Mouse (Mus musculus) adipocyte (in vitro differentiated cells): ENCODE measurements around the gene Tmem30b.
A peak's percentile ranks its signal among the peaks of the same experiment; 100 is the strongest.
"Not testable (repeated sequence)": the region's sequence is repeated elsewhere in the genome, so short reads cannot be mapped to it uniquely, and the experiment has no call there.

Experiments
- DNase-seq: peaks from one replicate; pipeline ENCODE4 v3.0.0-alpha.2; 2016; ENCODE audit warnings: low spot score

The Tmem30b gene

DNA sequence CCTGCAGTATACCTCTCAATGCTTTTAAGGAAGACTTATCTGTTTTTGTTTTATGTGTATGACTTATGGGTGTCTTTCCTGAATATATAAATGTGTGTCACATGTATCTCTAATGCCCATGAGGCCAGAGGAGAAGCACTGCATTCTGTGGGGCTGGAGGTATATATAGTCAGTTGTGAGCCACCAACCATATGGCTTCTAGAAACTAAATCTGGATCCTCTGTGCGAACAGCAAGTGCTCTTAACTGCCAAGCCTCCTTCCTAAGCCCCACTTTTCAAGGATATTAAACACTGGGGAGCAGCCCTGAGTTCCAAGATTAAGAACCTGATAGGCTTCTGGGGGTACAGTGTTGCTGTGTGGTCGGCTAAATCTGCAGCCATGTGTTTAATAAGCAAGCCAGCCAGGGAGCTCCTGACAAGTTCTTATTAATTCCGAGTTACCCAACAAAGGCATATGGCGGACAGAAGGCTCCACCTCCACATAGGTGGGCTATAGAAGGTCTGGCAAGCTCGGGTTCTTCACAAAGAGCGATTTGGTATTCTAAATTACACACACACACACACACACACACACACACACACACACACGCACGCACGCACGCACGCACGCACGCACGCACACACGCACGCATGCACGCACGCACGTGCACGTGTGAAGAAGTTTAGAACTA lies 12.5 kb upstream of the Tmem30b start:
- no peak for DNase-seq

DNA sequence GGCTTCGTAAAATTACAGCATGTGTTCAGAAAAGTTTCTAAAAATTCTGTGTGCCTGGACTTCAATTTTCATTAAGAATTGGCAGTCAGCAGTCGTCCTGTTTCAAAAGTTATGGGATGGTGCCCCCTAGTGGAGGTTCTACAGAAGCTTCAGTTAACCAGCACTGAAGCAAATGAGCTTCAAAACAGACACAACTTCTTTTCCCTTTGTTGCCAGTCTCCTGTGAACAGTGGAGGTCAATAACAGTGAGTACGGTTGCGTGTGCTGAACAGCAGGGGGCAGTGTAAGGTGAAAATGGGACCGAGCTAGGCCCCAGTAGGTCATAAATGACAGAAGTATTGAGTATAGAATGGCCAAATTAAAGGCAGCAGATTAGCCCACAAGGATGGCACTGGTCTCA lies 8.0 kb upstream of the Tmem30b start:
- peak; percentile 90 for DNase-seq

DNA sequence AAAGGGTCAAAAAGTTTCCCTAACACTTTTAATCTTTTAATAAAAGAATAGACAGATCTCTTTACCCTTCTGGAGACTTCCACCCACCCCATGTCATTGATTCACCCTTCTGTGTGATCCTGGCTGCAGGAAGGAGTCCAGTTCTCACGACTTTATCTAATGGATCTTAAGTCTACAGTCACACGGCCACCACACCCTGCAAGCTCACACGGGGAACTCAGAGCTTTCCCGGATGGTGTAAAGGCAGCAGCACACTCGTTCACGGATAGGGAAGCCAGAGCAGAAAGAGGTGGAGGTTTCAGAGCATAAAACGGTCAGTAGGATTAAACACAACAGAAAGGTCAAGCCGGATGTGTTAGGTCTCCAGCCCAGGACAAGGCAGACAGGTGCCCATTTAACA lies 2.1 kb upstream of the Tmem30b start:
- no peak for DNase-seq

DNA sequence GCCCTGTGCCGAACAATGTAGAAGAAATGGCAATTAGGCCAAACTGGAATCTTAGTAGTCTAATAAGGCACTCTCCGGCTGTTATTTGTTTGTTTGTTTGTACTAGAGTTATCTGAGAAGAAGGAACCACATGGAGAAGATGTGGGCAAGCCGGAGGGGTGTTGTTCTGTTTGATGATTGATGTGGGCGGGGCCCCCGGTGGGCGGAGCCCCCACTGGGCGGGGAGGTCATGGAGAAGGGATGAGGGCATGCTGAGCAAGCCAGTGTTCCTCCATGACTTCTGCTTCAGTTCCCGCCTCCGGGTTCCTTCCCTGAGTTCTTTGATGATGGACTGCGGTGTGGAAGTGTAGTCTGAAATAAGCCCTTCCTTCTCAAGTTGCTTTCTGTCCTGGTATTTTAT lies 1.5 kb upstream of the Tmem30b start:
- no peak for DNase-seq

DNA sequence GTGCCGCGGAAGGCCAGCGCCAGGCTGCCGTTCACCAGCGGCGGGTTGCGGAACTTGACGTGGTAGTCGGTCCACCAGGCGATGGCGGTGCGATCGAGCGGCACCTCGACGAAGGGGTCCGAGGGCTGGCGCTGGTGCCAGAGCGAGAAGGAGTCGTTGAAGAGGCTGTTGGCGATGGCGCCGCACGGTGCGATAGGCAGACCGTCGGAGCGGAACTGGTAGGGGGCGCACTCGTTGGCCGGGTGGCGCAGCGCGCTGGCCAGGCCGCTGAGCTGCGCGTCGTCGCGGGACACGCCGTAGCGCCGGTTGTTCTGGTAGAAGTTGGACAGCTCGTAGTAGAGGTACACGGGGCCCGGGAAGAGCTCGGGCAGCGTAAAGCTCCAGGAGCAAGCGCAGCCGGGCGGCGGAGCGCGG lies 513 bp downstream of the Tmem30b start:
- DNase-seq, result no peak

DNA sequence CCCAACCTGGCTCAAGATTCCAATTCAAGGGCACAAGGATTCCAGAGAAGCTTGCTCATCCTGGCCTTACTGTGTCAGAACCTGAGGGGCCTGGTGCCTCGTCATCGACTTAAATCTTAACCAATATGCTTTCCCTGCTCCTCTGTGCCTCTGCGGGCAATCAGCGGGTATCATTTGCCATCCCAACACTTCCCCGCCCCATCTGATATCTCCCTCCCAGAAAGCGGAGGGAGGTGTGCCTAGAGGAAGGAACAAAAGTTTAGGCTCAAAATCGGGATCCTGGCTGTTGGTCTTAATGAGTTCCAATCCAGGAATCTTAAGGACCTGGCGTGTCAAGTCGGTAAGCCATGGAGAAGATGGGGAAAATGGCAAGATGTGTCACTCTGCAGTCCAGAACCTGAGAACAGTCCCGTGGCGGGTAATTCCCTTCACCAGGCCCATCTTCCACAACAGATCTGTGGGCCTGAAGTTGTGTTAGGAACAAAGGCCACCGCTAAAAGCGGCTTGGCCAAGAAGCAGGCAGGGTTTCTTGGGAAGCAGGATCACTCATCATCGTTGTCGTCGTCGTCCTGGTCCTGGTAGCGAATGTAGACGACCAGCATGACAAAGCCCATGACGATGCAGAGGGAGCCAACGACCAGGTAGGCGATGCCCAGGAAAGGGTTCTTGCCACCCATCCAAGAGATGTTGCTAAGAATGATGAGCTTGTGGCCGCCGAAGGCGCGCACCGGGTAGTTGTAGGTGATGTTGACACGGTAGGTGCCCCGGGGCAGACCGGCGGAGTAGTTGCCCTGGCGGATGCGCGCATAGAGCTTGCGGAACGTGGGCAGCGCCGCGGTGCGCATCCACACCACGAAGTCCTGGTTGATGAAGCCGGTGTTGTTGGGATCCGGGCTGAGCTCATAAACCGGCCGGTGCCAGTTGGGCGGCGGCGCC lies 1.2 kb downstream of the Tmem30b start:
- no peak for DNase-seq

DNA sequence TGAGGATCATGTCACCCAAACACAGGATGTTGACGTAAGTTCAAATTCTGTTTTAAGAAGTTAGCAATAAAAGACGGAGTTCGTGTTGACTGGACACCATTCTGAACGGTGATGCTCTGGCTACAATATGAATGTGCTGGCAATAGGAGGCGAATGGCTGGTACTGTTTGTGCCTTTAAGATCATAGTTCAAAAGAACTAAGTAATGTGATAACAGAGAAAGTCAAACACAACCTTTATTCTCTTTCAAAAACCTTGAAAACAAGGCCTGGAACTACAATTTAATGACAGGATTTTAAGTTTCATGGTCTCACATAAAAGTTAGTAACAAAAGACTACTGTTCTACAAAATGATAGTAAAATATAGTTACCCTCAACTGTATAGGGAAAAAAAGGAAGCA lies 3.0 kb downstream of the Tmem30b start:
- no peak for DNase-seq

DNA sequence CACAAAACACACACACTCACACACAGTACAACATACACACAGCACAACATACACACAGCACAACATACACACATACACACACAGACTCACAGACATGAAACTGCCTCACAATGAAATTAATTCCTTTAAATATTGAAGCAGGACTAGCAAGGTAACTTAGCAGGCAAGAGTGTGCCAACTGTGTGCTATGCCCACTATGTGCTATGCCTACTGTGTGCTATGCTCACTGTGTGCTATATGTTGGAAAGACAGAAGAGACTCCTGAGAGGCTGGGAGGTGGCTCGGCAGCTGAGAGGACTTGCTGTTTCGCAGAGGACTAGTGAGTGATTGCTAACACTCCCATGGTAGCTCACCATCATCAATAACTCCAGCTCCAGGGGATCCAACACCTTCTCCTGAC lies 5.8 kb downstream of the Tmem30b start:
- DNase-seq, result no peak

DNA sequence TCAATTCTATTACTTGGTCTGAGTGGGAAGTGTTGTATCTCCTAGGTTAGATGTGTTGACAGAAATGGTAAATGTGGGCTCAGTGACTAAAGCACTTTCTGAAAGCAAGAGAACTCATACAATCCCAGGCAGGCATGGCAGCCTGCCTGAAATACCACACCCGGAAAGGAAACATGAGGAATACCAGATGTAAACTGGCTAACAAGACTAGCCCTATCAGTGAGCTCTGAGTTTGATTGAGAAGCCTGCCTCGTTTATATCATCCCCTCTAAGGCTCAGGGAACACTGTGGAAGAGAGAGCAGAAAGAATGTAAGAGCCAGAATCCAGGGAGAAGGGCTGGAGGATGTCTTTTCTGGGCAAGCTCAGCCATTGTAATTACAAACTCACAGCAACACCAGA lies 7.0 kb downstream of the Tmem30b start:
- peak; percentile 22 for DNase-seq

DNA sequence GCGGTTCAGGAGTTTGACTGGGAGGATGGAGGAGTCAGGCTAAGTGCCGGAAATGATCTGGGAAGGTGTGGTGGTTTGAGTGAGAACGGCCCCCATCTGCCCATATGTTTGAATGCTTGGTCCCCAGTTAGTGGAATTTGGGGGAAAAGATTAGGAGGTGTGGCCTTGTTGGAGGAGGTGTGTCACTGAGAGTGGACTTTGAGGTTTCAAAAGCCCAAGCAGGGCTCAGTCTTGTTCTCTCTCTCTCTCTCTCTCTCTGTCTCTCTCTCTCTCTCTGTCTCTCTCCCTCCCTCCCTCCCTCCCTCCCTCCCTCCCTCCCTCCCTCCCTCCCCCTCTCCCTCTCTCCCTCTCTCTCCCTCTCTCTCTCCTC lies 8.1 kb downstream of the Tmem30b start:
- not testable (repeated sequence) for DNase-seq

DNA sequence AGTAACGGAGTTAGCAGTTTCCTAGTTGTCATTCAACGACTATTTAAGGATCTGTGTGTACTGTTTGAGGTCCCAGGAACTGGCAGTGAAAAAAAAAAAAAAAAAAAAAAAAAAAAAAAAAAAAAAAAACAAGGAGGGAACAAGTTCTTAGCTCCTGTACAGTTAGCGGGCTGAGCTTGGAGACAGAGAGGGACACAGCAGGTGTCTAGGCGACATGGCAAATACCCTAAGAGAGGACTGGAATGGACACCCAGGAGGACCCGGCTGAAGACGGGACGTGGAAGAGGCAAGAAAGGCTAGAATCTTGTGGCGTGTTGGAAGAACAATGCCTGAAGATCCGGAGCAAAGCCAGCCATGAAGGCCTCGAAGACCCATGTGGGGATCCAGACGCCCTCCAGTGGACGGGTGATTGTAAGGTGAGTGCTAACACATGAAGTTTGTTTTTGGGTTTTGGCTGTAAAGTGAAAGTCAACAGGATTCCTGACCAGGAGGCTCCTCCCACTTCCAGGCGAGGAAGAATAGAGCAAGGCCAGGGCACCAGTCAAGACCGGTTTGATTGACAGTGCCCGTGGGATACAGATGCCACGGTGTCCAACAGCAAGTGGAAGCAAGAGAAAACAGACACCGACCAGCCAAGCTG lies 8.6 kb downstream of the Tmem30b start:
- DNase-seq, result no peak

DNA sequence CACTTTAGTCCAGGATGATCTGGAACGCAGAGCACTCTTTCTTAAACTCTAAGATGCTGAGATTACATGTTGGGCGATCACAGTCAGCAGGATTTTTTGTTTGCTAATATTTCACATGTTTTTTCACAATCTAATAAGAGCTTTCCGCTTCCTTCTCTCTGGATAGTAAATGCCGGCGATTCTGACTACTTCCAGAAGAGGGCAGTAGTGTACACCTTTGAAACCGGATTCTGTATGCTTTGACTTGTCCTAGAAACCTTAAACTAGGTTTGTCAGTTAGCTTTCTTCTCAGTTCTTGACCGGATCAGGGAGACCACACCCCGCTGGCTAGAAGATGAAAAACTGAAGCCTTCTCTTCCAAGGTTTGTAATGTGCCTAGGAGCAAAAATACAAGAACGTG lies 11.6 kb downstream of the Tmem30b start:
- peak; percentile 78 for DNase-seq

DNA sequence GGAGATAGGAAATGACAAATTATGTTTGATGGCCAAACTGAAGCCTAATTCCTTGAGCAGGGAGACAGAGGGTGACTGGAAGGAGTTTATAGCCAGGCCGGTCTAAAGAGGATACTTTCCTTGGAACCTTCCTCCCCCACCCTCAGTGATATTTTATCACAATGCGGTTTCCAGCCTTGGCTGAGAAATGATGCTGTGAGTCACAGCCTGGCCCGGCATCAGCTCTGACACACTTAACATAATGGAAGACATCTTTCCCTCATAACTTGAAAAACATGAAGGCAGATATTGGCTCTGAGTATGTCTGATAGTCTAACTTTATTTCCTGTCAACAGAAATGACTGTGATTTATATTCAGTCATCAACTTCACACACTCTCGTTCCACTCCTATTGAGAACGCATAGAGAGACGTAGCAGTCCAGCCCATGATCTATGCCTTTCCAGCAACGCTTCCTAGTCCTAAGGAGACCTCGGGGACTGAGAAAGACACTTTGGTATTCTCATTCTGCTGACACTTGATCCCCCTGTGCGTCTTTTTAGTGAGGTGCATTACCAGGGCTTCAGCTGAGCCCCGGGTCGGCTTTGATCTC lies 14.2 kb downstream of the Tmem30b start:
- DNase-seq, result peak; percentile 76

DNA sequence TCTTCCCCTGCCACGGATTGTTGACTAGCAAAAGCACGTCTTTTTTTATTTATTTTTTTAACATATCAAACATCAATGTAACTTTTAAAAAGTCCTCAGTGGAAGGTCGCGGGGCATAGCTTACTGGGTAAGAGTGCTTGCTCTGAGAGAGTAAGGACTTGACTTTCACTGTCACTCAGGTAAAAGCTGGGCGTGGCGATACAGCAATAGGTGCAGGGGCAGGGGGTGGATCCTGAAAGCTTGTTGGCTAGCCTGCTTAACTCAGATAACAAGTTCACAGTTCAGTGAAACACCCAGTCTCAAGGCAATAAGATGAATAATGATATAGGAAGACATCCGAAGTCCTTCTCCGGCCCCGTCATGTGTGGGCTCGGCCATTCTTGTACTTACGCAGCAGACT lies 16.6 kb downstream of the Tmem30b start:
- no peak for DNase-seq

DNA sequence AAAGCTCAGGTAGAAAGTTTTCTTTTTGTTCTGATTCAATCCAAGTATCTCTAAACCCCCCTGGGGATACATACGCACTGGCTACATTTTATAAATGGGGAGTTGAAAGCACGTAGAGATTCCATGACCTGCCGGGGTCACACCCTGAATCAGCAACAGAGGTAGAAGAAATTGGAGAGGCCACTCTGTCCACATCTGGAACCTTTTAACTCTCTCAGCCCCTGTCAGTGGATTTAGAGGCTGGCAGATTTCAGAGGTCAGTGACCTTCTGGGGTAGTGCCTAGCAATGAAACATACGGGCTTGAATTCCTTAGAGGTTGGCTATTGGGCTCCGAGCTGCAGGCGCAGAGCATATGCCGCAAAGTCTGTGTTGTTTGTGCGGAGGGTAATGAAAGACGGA lies 17.1 kb downstream of the Tmem30b start:
- no peak for DNase-seq

DNA sequence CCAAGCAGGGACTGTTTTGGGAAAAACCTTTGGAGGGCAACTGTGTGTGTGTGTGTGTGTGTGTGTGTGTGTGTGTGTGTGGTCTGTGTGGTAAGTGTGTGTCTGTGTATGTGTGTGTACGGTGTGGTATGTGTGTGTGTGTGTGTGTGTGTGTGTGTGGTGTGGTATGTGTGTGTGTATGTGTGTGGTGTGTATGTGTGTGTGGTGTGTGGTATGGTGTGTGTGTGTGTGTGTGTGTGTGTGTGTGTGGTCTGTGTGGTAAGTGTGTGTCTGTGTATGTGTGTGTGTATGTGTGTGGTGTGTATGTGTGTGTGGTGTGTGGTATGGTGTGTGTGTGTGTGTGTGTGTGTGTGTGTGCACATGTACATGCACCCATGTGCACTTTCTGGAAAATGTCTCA lies 18.1 kb downstream of the Tmem30b start:
- not testable (repeated sequence) for DNase-seq

DNA sequence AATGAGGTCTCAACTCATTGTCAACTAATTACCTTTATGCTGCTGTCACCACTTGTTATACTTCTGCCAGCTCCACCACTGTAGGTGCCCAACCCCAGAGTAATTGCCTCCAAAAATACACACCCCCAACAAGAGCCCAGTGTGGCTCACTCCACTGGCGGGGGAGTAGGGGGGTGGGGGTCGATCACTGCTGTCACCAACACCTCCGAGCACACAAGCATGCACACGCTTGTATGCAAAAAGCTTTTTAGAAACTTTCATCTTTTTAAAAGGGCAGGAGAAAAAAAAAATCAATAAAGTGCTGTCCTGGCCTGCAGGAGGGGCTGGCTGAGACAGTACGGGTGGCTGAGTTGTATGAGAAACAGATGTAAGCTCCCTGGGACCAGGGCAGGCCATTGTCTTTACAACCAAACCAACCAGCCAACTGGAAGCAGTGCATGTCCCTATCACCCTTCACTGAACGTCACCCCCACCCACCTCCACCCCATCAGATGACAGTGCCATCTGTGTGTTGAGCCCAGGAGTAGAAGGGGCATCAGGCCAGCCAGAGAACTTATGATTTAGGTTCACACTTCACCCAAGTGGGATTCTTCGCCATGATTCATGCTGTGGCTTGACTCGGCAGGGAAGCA lies 20.8 kb downstream of the Tmem30b start:
- DNase-seq, result no peak

DNA sequence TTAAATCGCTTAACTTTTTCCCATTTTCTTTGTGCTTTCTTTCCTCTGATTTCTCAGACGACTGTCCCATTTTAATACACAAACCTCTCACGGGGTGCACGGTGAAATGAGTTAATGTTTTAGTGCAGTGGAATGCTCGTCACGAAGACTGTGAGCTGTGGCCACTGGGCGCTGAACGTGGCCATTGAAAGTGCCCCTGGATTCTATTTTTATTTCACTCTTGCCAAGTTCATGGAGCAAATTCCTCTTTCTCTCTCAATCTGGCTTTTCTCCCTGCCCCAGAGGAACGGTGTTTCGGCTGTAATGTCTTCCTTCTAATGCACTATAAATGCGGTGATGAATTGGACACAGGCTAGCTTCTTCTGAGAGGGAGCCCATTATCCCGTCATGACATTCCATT lies 23.1 kb downstream of the Tmem30b start:
- DNase-seq, result no peak

DNA sequence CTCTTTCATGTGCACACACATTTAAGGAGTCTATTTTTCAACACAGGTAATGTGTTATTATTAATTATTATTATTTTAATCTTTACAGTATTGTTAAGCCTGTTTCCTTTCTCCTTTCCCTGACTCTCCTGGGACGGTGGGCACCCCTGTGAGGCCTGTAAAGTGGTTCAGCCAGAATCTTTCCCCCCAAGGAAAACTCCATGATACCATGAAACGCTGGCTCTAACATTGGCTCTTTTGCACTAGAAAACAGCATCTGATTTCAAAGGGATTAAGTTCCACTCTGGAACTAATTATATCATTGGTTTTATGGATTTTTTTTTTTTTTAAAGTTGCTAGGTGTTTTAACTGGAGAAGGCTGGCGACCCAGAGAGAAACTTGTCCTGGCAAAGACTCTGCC lies 24.2 kb downstream of the Tmem30b start:
- DNase-seq, result no peak

DNA sequence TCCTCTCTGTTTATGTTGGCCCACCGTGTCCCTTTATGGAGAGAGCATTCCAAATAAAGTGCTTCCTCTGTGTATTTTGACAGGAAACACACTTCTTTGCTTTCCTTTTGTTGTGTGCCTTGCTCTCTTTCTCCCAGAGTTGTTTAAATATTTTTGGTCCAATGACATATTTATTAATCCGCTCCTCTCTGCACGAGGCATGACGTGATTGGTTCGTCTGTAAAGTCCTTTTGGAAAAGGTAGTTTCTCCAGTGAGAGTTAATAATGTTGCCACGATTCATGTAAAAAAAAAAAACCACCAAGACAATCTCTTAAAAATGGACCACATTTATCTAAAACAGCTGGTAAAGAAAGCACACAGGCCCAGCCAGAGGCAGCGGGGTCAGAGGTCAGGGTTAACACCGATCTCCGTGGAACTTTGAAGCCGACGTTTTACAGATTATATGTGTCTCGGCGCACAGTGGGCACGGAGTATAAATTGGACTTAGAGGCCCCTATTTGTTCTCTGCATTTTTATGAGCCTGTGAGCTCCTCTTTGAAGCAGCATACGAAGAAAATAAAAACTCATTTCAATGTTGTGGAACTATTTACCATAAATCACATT lies 24.9 kb downstream of the Tmem30b start:
- no peak for DNase-seq

DNA sequence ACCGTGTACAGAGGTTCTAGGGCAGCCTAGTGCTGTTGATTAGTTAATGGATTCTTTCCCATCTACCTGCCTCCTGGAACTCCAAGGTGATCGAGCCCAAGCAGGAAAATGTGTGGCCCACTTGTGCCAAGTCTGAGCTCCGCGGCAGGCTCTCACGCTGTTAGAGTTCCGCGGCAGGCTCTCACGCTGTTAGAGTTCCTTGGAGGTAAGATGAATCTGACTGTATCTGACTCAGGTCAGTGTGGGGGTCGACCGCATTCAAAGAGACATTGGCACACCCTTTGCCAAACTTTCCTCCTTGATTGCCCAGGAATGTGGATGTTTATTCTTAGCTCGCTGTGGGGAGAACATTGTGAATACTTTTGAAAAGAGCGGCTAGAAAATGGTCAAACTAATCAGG lies 28.4 kb downstream of the Tmem30b start:
- DNase-seq, result no peak
